Mouse (Mus musculus) testis, postnatal 10 days (tissue): Measurements from ENCODE around the gene Cdkal1.

ENCODE experiments used
- DNase-seq: peaks from one replicate; pipeline ENCODE4 v3.0.0; 2021; ENCODE audit warnings: low spot score

Cdkal1 gene

GRCm38 (mm10) chr13:29497286-29497685, 358.2 kb downstream of the Cdkal1 start:
- no peak for DNase-seq

DNA sequence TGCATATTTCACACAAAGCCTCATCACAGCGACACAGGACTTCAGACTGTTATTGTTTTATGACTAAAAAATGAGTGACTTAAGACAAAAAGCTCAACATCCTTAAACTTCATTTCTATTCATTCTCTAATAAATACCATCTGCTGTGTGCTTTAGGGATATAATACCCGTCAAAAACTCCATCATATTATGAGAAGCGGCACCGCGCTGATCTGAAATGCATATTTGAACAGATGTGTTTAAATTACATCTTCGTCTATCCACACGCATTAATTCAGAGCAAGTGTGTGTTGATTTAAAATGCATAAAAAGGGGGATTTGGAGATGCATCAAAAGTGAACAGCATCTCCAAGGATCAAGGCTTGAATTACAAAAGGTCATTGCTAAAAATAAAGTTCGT, 365.1 kb downstream of the Cdkal1 start:
- no peak for DNase-seq

GRCm38 (mm10) chr13:29489476-29489875, 366.0 kb downstream of the Cdkal1 start:
- DNase-seq, result no peak

GRCm38 (mm10) chr13:29486709-29487108, 368.8 kb downstream of the Cdkal1 start:
- DNase-seq, result no peak

GRCm38 (mm10) chr13:29483950-29484349, 371.5 kb downstream of the Cdkal1 start:
- no peak for DNase-seq

- DNase-seq, result no peak
These were observed 373.2 kb downstream of the Cdkal1 start for GRCm38 (mm10) chr13:29482147-29482863.

GRCm38 (mm10) chr13:29476421-29476820, 379.1 kb downstream of the Cdkal1 start:
- DNase-seq, result no peak

GRCm38 (mm10) chr13:29474301-29474700, 381.2 kb downstream of the Cdkal1 start:
- DNase-seq, result no peak

DNA sequence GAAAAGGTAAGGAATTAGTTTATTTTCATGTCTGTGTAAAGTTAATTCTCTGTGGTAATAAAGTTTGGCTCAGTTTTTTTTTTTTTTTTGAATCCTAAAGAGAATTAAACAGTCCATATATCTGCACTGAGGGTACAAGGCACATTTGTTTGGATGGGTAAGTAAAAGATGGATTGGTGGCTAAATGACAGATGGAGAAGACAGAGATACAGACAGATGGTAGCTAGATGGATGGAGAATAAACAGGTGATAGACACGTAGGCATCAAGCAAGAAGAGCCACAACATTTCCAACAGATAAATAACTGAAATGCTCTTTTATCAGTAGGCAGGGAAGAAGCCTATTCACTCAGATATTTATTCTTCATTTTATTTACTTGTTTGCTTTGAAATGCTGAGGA, 381.7 kb downstream of the Cdkal1 start:
- no peak for DNase-seq

DNA sequence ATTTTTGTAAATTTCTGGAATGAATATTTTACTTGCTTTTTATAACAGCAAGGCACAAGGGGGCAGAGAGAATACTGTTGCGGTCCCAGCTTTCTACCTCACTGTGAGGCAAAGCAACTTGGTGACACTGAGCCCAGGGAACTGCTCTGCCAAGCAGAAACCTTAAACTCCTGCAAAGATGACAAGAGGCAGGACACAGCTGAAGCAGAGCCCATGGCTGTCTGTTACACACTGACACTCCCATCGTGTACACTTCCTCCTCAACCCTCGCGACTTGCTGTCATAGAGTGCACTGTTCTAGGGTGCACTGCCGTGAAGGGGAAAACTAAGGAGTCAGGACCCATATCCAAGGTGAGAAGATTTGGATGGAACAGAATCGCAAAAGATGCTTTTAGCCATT, 393.2 kb downstream of the Cdkal1 start:
- no peak for DNase-seq

- no peak for DNase-seq
These were observed 394.7 kb downstream of the Cdkal1 start for GRCm38 (mm10) chr13:29460741-29461140.

GRCm38 (mm10) chr13:29458385-29458784, 397.1 kb downstream of the Cdkal1 start:
- no peak for DNase-seq

DNA sequence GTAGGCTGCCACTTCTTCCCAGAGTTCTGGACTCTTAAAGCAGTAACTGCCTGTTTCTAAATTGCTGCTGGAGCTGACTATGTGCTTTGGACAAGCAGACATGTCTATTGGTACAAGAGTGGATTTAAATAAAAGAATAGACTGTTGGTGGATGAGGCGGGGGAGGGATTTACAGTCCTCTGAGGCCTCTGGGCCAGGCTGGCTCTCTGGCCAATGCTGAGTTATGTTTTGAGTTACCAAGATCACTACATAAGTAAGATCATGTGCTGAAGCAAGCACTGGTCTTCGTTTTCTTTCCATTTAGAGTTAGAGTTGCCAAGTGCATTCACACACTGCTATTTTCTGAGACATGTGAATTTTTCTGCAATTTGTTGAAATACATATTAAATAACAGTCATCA, 418.4 kb downstream of the Cdkal1 start:
- no peak for DNase-seq

DNA sequence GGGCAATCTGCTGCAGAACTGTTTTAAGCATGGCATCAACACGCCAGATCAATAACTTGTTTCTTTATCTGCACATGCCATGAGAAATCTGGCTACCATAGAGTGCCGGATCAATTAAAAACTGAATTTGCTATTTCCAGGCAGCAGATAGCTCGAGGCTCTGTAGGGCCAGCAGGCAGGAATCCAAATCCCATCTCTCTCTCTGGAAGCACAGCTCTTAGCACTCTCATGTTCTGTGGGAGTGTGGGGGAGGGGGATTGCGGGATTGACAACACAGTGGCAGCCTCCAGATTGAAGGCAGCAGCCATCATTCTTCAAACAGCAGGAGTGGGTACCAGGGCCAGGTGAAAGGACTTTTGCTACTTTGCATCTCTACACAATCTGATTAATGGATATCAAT, 420.7 kb downstream of the Cdkal1 start:
- no peak for DNase-seq

GRCm38 (mm10) chr13:29430919-29431318, 424.6 kb downstream of the Cdkal1 start:
- DNase-seq, result no peak

- DNase-seq, result no peak
These were observed 425.6 kb downstream of the Cdkal1 start for GRCm38 (mm10) chr13:29429877-29430276.

DNA sequence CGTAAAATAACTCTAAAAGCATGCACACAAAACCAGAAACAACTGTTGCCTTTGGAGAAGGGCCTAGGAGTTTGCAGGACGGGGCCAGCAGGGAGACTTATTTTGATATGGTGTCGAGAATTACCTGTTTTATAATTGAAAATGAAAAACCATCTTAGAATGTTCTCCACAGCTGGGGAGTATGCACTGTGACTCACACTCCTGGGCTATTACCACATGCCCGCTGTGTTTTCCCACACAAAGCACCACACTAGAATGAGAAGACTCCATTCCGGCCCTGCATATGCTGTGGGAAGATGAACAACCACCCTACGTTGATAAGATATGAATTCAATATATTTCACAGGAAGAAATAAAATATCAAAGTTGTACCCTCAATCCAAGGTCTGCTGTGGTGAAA, 426.3 kb downstream of the Cdkal1 start:
- DNase-seq, result no peak

GRCm38 (mm10) chr13:29416450-29417136, 438.9 kb downstream of the Cdkal1 start:
- DNase-seq, result no peak

DNA sequence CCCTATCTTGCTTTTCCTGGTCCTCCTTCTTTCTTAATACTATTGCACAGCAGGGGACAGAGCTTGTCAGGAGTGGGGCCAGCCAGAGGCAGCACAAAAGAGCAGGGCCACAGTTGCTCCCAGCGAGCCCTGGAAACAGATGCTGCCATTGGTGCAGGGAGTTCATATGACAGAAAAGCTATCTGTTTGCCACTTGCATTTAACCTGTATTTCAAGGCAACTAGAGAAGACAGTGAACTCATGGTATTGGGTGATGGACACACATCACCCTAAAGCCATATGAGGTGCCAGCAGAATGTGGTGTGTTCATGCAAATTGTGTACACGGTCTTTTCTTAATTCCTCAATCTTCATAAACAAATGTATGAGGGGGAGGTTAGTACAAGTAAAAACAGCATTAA, 439.5 kb downstream of the Cdkal1 start:
- no peak for DNase-seq

GRCm38 (mm10) chr13:29414878-29415277, 440.6 kb downstream of the Cdkal1 start:
- no peak for DNase-seq

GRCm38 (mm10) chr13:29414470-29414869, 441.0 kb downstream of the Cdkal1 start:
- DNase-seq, result no peak

DNA sequence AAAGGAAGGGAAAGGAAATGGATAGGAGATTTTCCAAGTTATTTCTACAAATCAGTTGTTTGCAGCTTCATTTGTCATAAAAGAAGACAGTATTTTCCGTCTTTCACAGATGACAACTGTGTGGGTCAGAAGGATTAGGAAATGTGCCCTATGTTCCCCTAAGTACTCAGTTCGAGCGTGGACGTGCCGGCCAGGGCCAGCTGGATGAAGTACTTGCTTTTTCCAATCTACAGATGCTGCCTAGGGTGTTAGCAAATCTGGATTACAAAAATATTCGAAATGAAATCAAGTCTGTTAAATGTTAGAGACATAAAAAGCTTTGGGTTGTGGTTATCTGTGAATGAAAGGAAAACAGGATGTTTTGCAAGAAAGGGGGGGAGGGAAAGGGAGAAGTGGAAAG, 444.3 kb downstream of the Cdkal1 start:
- no peak for DNase-seq

DNA sequence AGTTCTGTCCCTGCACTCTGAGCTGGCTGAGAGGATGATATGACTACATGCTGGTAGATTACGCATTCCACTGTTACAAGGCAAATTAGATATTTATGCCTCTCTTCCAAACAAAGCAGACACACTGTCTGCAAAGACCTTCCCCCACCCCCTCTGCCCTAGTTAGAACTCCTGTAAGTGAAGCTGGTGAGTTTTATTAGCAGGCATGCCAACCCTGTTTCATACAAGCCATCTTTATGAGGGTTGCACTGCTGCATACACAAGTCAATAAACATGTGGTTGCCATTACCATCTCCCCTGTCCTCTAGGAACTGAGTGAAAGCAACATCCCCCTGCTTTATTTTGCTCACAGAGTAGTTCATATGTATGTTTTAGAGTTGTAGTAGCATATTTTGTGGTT, 447.9 kb downstream of the Cdkal1 start:
- DNase-seq, result no peak

GRCm38 (mm10) chr13:29405316-29405715, 450.2 kb downstream of the Cdkal1 start:
- no peak for DNase-seq
